Mouse (Mus musculus) cerebellum, adult 2 months (tissue): ENCODE results near the gene Slc35f6. TPM values are rescaled to one million over a fixed set of nuclear protein-coding genes. Genes with fewer than 3 reads are reported as not detected.

Experiments used
- DNase-seq, 2 experiments: peaks; one replicate each; pipeline ENCODE4 v3.0.0; 2021
- H3K27ac ChIP-seq: fragments of 200-500 bp; 2 replicates; pipeline ENCODE4 v1.5.1; 2012; ENCODE audit warnings: low read length, control low read depth, inconsistent platforms; ENCODE audit not compliant: insufficient read depth
- H3K27me3 ChIP-seq: fragments of 200-500 bp; 2 replicates; pipeline ENCODE4 v1.6.1; 2012; ENCODE audit warnings: inconsistent platforms, mild to moderate bottlenecking, low read length, moderate library complexity; ENCODE audit not compliant: control insufficient read depth, insufficient read depth
- H3K4me1 ChIP-seq: fragments of 200-500 bp; 2 replicates; pipeline ENCODE4 v1.6.1; 2011; ENCODE audit warnings: low read length; ENCODE audit not compliant: control insufficient read depth, insufficient read depth
- H3K4me3 ChIP-seq: fragments of 200-500 bp; replicated peaks from 2 replicates; pipeline ENCODE3; 2011; ENCODE audit warnings: mild to moderate bottlenecking, low read depth, low read length, control low read depth; ENCODE audit not compliant: insufficient read depth
- CTCF ChIP-seq: fragments of 200-500 bp; IDR thresholded peaks from 2 replicates; pipeline ENCODE4 v1.5.1; 2011; ENCODE audit warnings: low read depth, mild to moderate bottlenecking, control low read depth, low read length, moderate library complexity, borderline replicate concordance; ENCODE audit not compliant: insufficient read depth
- POLR2A ChIP-seq: fragments of 200-500 bp; IDR thresholded peaks from 2 replicates; pipeline ENCODE4 v1.6.1; 2011; ENCODE audit warnings: low read length, control low read depth, borderline replicate concordance; ENCODE audit not compliant: insufficient read depth
- WGBS: fragments of 180-500 bp; shearing (Covaris S2); methylation state at CpG from one replicate; pipeline ENCODE4 v1.1.7; 2018; 5-methylcytosine and 5-hydroxymethylcytosine counted together
- polyA plus RNA-seq: library from polyadenylated mRNA; depleted of rRNA; stranded (reverse); fragments of >200 nt; gene quantifications from 2 replicates; pipeline ENCODE4 v1.2.3, GENCODE M21; 2012

Slc35f6 gene
- polyA plus RNA-seq, 1 experiment: 57.1 TPM

DNA sequence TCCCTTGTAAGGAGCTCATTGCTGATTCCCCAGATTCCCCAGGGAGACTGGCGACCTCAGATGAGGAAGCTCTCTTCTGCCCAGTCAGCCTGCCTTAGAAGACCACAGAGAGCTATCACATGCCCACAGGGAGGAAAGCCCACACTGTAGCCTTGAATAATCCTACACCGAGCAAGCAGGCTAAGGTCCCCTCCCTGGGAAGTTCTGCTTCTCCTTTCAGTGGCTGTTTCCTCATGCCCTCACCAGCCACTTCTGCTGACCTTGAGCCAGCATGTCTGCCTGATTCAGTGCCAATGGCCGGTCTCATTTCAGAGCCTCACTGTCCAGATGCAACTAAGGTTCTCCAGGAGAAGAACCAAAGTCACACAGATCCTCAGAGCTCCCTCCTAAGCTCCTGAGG, 3.0 kb downstream of the Slc35f6 start:
- WGBS: 66% methylated on average over 3 of the region's 3 CpGs
- H3K27me3 ChIP-seq: no peaks in the 10 kb centered on the region
- no peak for DNase-seq

DNA sequence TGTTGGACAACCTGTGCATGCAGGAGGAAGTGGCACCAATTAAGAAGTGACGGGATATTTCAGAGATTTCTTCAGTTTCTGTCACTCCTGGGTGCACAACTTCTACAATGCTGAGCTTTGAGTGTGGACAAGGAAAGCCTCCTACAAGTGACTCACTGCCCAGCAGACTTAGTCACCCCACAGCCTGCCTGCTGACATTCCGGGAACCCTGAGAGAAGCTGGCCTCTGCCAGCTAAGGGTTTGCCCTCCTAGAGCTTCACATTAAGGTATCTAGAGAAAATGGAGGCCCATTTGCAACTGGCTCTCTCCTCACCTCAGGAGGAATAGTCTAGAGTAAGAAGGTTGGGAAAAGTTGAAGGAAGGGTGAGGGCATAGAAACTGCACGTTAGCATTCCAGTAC, 3.8 kb downstream of the Slc35f6 start:
- Histone ChIP-seq H3K4me3 (no peak overlapping the region), H3K27ac (no peak overlapping the region), H3K27me3 (no peaks in the 10 kb centered on the region), H3K4me1 (peaks cover 15% of the 10 kb centered on the region)
- TF ChIP-seq POLR2A: no peak
- TF ChIP-seq CTCF: no peak
- no peak for DNase-seq
- WGBS: 64% methylated on average over 3 of the region's 3 CpGs

More for the DNA sequence above, 3.0 kb downstream of the Slc35f6 start:
- peaks cover 15% of the 10 kb centered on the region for H3K4me1 ChIP-seq
- TF ChIP-seq CTCF (no peak), POLR2A (no peak)
- H3K4me3 ChIP-seq: no peak overlapping the region
- no peak overlapping the region for H3K27ac ChIP-seq

DNA sequence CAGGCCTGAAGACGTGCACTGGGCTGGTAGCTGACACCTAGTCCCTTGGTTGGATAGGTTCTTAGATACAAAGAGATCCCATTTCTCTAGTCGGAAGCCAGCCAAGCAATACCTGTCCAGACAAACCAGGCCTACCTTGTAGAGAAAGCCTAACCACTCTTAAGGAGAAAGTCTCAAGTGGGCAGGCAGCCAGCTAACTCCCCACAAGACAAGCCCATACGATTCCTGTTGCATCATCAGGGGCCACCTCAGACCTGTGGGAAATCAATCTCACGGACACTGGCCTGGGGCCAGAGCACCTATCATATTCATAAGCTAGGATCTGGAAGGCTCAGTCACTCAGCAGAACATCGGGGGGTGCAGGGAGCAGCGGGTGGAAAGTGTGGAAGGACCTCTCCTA, 5.5 kb downstream of the Slc35f6 start:
- H3K27ac ChIP-seq: no peak overlapping the region
- no peak overlapping the region for H3K4me3 ChIP-seq
- WGBS: 83% methylated on average over 6 of the region's 6 CpGs
- H3K4me1 ChIP-seq: peaks cover 15% of the 10 kb centered on the region
- TF ChIP-seq CTCF: no peak
- no peak for TF ChIP-seq POLR2A
- no peak for DNase-seq
- H3K27me3 ChIP-seq: no peaks in the 10 kb centered on the region

DNA sequence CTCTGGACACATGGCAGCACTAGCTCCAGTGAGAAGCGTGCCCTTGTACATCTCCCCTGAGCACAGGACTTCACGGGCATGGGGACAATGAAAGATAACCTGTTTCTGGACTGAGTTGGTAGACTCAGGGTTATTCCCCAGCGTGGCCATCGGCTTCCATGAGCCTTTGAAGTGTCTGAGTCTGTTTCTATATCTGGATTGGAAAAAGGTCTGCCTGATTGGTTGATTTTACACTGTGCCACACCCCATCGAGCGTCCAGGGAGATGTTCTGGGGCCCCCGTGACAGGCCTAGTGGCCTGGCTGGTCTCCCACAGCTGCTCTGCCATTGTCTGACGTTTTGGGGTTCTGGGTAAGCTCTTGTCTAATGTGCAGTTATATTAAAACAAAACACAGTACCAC, 7.3 kb downstream of the Slc35f6 start:
- no peak for TF ChIP-seq CTCF
- no peak for TF ChIP-seq POLR2A
- Histone ChIP-seq H3K4me1 (peaks cover 3% of the 10 kb centered on the region; the same call in 1 of the 2 replicates), H3K4me3 (no peak overlapping the region), H3K27me3 (no peaks in the 10 kb centered on the region), H3K27ac (no peak overlapping the region)
- DNase-seq: no peak
- WGBS: 76% methylated on average over 8 of the region's 8 CpGs

DNA sequence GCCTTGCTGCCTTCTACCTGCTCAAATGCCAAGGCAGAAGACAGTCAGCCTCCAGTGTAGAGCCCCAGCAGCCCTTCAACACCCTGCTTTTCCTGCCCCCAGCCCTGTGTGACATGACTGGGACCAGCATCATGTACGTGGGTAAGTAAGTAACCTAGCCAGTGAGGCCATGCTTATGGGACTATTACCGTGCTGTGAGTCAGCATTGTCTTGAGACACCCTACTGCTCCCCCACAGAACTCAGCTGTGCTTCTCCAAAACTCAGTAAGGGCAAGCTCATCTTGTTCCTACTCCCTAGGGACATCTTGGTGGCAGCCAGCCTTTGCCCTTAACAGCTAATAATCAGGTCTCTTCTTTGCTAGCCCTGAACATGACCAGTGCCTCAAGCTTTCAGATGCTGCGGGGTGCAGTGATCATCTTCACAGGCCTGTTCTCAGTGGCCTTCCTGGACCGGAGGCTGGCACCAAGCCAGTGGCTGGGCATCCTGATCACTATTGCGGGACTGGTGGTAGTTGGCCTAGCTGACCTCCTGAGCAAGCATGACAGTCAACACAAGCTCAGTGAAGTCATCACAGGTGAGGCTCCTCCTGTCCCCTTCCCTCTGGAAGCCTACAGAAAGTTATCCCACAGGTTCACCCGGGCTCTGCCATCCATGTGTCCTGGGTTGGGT, 7.9 kb downstream of the Slc35f6 start:
- TF ChIP-seq CTCF: no peak
- TF ChIP-seq POLR2A: no peak
- no peak for DNase-seq
- Histone ChIP-seq H3K27ac (no peak overlapping the region), H3K4me3 (no peak overlapping the region), H3K4me1 (peaks cover 3% of the 10 kb centered on the region; the same call in 1 of the 2 replicates), H3K27me3 (no peaks in the 10 kb centered on the region)
- 83% methylated on average over 6 of the region's 6 CpGs for WGBS

DNA sequence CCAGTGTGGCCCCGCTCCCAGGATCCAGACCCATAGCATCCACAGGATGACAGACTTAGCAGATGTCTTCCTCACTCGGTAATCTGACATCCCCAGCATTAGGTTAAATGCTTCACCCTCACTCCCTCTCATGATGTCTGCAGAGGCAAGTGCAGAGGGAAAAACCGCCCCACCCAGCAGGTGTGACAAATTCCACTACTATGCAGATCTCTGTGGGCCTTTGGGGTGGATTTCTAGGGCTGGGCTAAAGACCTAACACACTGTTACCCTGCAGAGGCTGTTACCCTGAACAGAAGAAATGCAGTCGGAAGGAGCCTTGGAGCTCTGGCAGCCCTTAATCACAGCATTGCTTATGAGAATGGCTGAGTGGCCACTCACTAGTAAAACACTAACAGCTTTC, 11.3 kb downstream of the Slc35f6 start:
- no peak for TF ChIP-seq POLR2A
- H3K4me1 ChIP-seq: no peaks in the 10 kb centered on the region
- no peak for DNase-seq
- H3K27ac ChIP-seq: no peak overlapping the region
- no peak overlapping the region for H3K4me3 ChIP-seq
- H3K27me3 ChIP-seq: no peaks in the 10 kb centered on the region
- WGBS: 81% methylated on average over 4 of the region's 4 CpGs

DNA sequence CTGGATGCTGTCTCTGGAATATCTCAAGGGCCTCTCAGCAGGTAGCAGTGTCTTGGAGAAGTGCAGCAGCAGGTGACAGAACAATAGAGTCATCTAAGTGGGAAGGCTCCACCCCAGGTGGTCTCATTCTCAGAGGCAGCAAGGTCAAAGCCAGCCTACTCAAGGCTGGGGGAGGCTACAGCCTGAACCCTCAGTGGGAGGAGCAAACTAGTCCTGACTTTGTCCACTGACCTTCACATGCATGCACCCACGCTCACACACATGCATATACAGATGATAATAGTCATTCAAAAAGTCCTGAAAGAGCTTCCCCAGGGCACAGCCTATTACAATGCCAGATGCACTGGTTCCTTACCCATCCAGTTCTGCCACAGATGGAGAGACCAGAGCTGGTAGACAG, 12.5 kb downstream of the Slc35f6 start:
- DNase-seq: no peak
- H3K4me1 ChIP-seq: no peaks in the 10 kb centered on the region
- H3K27ac ChIP-seq: no peak overlapping the region
- 76% methylated on average over 1 of the region's 1 CpGs for WGBS
- no peak for TF ChIP-seq CTCF
- no peak for TF ChIP-seq POLR2A
- H3K4me3 ChIP-seq: no peak overlapping the region
- H3K27me3 ChIP-seq: no peaks in the 10 kb centered on the region

DNA sequence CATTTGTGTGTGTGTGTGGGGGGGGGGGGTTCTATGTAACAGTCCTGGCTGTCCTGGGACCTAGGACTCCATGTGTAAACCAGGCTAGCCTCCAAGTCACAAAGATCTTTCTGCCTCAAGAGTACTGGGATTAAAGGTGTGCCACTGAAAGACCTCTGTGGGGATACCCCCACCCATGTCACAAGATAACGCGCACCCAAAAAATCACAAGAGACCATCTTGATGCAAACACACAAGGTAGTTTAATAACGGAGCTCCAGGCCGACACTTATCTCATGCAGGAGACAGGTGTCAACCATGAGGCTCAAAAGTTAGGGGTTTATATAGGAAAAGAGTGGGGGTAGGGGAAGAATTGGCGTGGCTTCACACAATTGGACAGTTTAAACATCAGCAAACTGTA, 13.1 kb downstream of the Slc35f6 start:
- Histone ChIP-seq H3K27me3 (no peaks in the 10 kb centered on the region), H3K27ac (no peak overlapping the region), H3K4me3 (no peak overlapping the region), H3K4me1 (no peaks in the 10 kb centered on the region)
- WGBS: 95% methylated on average over 5 of the region's 5 CpGs
- no peak for TF ChIP-seq POLR2A
- TF ChIP-seq CTCF: no peak
- DNase-seq: no peak
